Mouse (Mus musculus): Measurements from ENCODE around the gene Gabarap.
"Not testable (repeated sequence)": the region's sequence is repeated elsewhere in the genome, so short reads cannot be mapped to it uniquely, and the experiment has no call there.

Gabarap gene

GRCm38 (mm10) chr11:69990850-69991691, at the start of gene Gabarap:
Gene Gabarap (plus strand): TSS chr11:69991143.
- peak; percentile 98 for DNase-seq (ENCODE audit: inconsistent ontology term)

GRCm38 (mm10) chr11:69945216-69945615, 45.7 kb upstream of the Gabarap start:
- DNase-seq (ENCODE audit: inconsistent ontology term) = no peak

- DNase-seq (ENCODE audit: inconsistent ontology term) = no peak
Observed at GRCm38 (mm10) chr11:69945997-69946891, 44.7 kb upstream of the Gabarap start.

GRCm38 (mm10) chr11:69947337-69948065, 43.4 kb upstream of the Gabarap start:
- no peak for DNase-seq (ENCODE audit: inconsistent ontology term)

- DNase-seq (ENCODE audit: inconsistent ontology term) = peak; percentile 94
Observed at GRCm38 (mm10) chr11:69948066-69948762, 42.7 kb upstream of the Gabarap start, which contains the start of gene Slc2a4. Gene Slc2a4 (minus strand): TSS chr11:69948188.

- peak; percentile 83 for DNase-seq (ENCODE audit: inconsistent ontology term)
Observed at GRCm38 (mm10) chr11:69948763-69949150, 42.2 kb upstream of the Gabarap start.

- no peak for DNase-seq (ENCODE audit: inconsistent ontology term)
Observed at GRCm38 (mm10) chr11:69950807-69951459, 40.0 kb upstream of the Gabarap start.

GRCm38 (mm10) chr11:69952274-69952673, 38.7 kb upstream of the Gabarap start:
- no peak for DNase-seq (ENCODE audit: inconsistent ontology term)

- DNase-seq (ENCODE audit: inconsistent ontology term) = no peak
Observed at GRCm38 (mm10) chr11:69953267-69953915, 37.6 kb upstream of the Gabarap start.

- not testable (repeated sequence) for DNase-seq (ENCODE audit: inconsistent ontology term)
Observed at GRCm38 (mm10) chr11:69955618-69956017, 35.3 kb upstream of the Gabarap start.

GRCm38 (mm10) chr11:69956218-69956617, 34.7 kb upstream of the Gabarap start:
- DNase-seq (ENCODE audit: inconsistent ontology term) = no peak

GRCm38 (mm10) chr11:69960616-69961015, 30.3 kb upstream of the Gabarap start:
- DNase-seq (ENCODE audit: inconsistent ontology term) = no peak

GRCm38 (mm10) chr11:69961841-69962240, 29.1 kb upstream of the Gabarap start:
- DNase-seq (ENCODE audit: inconsistent ontology term) = no peak

GRCm38 (mm10) chr11:69964650-69965270, 26.2 kb upstream of the Gabarap start, which contains the start of gene Cldn7:
Gene Cldn7 (plus strand): TSS chr11:69964779.
- DNase-seq (ENCODE audit: inconsistent ontology term) = no peak

- no peak for DNase-seq (ENCODE audit: inconsistent ontology term)
Observed at GRCm38 (mm10) chr11:69965271-69966005, 25.5 kb upstream of the Gabarap start.

- DNase-seq (ENCODE audit: inconsistent ontology term) = peak; percentile 36
Observed at GRCm38 (mm10) chr11:69966006-69966859, 24.7 kb upstream of the Gabarap start.

- no peak for DNase-seq (ENCODE audit: inconsistent ontology term)
Observed at GRCm38 (mm10) chr11:69966860-69967517, 24.0 kb upstream of the Gabarap start.

Measured in Muller cell, postnatal 12 days (primary cell).